Mouse (Mus musculus) heart, adult 2 months (tissue): ENCODE results near the gene Snx21. TPM values are rescaled to one million over a fixed set of nuclear protein-coding genes. Genes with fewer than 3 reads are reported as not detected.
A peak's percentile ranks its signal among the peaks of the same experiment; 100 is the strongest.

Experiments used
- DNase-seq, 2 experiments: peaks; one replicate each; pipeline ENCODE4 v3.0.0; 2021
- H3K27ac ChIP-seq: fragments of 200-600 bp; 2 replicates; pipeline ENCODE4 v1.8.1; 2022
- H3K27me3 ChIP-seq: fragments of 200-500 bp; 2 replicates; pipeline ENCODE4 v1.6.1; 2012; ENCODE audit warnings: mild to moderate bottlenecking, low read length, inconsistent platforms, mixed read lengths; ENCODE audit not compliant: control insufficient read depth, insufficient read depth
- H3K36me3 ChIP-seq: fragments of 200-500 bp; 2 replicates; pipeline ENCODE4 v1.6.1; 2012; ENCODE audit warnings: low read length, inconsistent platforms; ENCODE audit not compliant: control insufficient read depth, insufficient read depth
- H3K4me1 ChIP-seq: fragments of 200-500 bp; 2 replicates; pipeline ENCODE4 v1.6.1; 2011; ENCODE audit warnings: low read length; ENCODE audit not compliant: control insufficient read depth, insufficient read depth
- H3K4me3 ChIP-seq: fragments of 200-600 bp; 2 replicates; pipeline ENCODE4 v1.8.1; 2022
- H3K79me2 ChIP-seq: fragments of 200-500 bp; replicated peaks from 2 replicates; pipeline ENCODE4 v1.6.1; 2012; ENCODE audit warnings: mild to moderate bottlenecking, inconsistent platforms, low read length, moderate library complexity, mixed read lengths; ENCODE audit not compliant: control insufficient read depth, insufficient read depth
- H3K9ac ChIP-seq: fragments of 200-500 bp; 2 replicates; pipeline ENCODE4 v1.6.1; 2012; ENCODE audit warnings: low read depth, mild to moderate bottlenecking, control low read depth, inconsistent platforms, low read length, mixed read lengths
- CTCF ChIP-seq: fragments of 200-600 bp; IDR thresholded peaks from 2 replicates; pipeline ENCODE4 v1.8.1; 2022; ENCODE audit warnings: antibody characterized with exemption, mild to moderate bottlenecking, moderate library complexity
- EP300 ChIP-seq: fragments of 200-500 bp; IDR thresholded peaks from 2 replicates; pipeline ENCODE4 v1.6.1; 2011; ENCODE audit warnings: low read depth, low read length, control low read depth; ENCODE audit not compliant: insufficient read depth
- POLR2A ChIP-seq: fragments of 200-500 bp; IDR thresholded peaks from 2 replicates; pipeline ENCODE4 v1.6.1; 2011; ENCODE audit warnings: mild to moderate bottlenecking, low read depth, low read length, control low read depth; ENCODE audit not compliant: insufficient read depth
- WGBS: fragments of 180-500 bp; shearing (Covaris S2); methylation state at CpG from one replicate; pipeline ENCODE4 v1.1.7; 2018; 5-methylcytosine and 5-hydroxymethylcytosine counted together
- intact Hi-C: fragments of 180-260 bp; cut with DNase I; formaldehyde crosslinking; loops from one replicate; pipeline ENCODE4 v1.15.1; 2025
- polyA plus RNA-seq: library from polyadenylated mRNA; depleted of rRNA; stranded (reverse); fragments of >200 nt; gene quantifications from 2 replicates; pipeline ENCODE4 v1.2.3, GENCODE M21; 2012
- total RNA-seq, 2 experiments: library from RNA; stranded (reverse); gene quantifications; 2 replicates each; pipeline ENCODE4 v1.2.3; 2021

Snx21 gene
- total and polyA plus RNA-seq, 3 experiments: 21.2 to 30.3 (median 29.0) TPM

GRCm38 (mm10) chr2:164746693-164747092 lies 38.9 kb upstream of the Snx21 start:
- intact Hi-C loops: loop anchor here (2.0 to 5.0 kb wide), 2 partner anchors 24 to 41 kb away; partner anchors contain the start of gene Snx21
- WGBS: 34% methylated on average over 8 of the region's 8 CpGs

GRCm38 (mm10) chr2:164748191-164748590 lies 37.4 kb upstream of the Snx21 start:
- WGBS: 80% methylated on average over 4 of the region's 4 CpGs
- TF ChIP-seq CTCF: no peak
- no peak for TF ChIP-seq EP300
- TF ChIP-seq POLR2A: no peak
- Histone ChIP-seq H3K79me2 (peaks cover 6% of the 10 kb centered on the region), H3K4me1 (peaks cover 5% of the 10 kb centered on the region), H3K36me3 (no peaks in the 10 kb centered on the region), H3K27ac (no peak overlapping the region), H3K4me3 (no peak overlapping the region), H3K9ac (no peak overlapping the region), H3K27me3 (no peaks in the 10 kb centered on the region)
- DNase-seq: no peak
- intact Hi-C loops: loop anchor here (5.0 kb wide), 1 partner anchor 39 kb away; the partner anchor contains the start of gene Snx21

More at GRCm38 (mm10) chr2:164746693-164747092, 38.9 kb upstream of the Snx21 start:
- Histone ChIP-seq H3K4me1 (peaks cover 5% of the 10 kb centered on the region), H3K9ac (peak overlapping the region; percentile 96), H3K79me2 (peaks cover 6% of the 10 kb centered on the region), H3K27me3 (no peaks in the 10 kb centered on the region), H3K27ac (no peak overlapping the region; the same call in 1 of the 2 replicates), H3K4me3 (peak overlapping the region; percentile 91), H3K36me3 (no peaks in the 10 kb centered on the region)
- no peak for TF ChIP-seq CTCF
- TF ChIP-seq POLR2A: no peak
- no peak for TF ChIP-seq EP300
- no peak for DNase-seq

GRCm38 (mm10) chr2:164748991-164749390 lies 36.6 kb upstream of the Snx21 start:
- Histone ChIP-seq H3K79me2 (peaks cover 6% of the 10 kb centered on the region), H3K4me1 (peaks cover 5% of the 10 kb centered on the region), H3K27ac (no peak overlapping the region), H3K9ac (no peak overlapping the region), H3K36me3 (peaks cover under 1% of the 10 kb centered on the region; the same call in 1 of the 2 replicates), H3K4me3 (no peak overlapping the region), H3K27me3 (no peaks in the 10 kb centered on the region)
- 84% methylated on average over 6 of the region's 6 CpGs for WGBS
- DNase-seq: no peak
- TF ChIP-seq EP300 (no peak), CTCF (no peak), POLR2A (no peak)
- intact Hi-C loops: loop anchor here (5.0 kb wide), 1 partner anchor 38 kb away; the partner anchor contains the start of gene Snx21

GRCm38 (mm10) chr2:164752454-164752853 lies 33.2 kb upstream of the Snx21 start:
- intact Hi-C loops: no loop called here
- Histone ChIP-seq H3K4me1 (peaks cover 1% of the 10 kb centered on the region; the same call in 1 of the 2 replicates), H3K27me3 (no peaks in the 10 kb centered on the region), H3K4me3 (no peak overlapping the region), H3K9ac (no peak overlapping the region), H3K27ac (no peak overlapping the region), H3K79me2 (peaks cover 2% of the 10 kb centered on the region; the same call in 1 of the 2 replicates), H3K36me3 (peaks cover 15% of the 10 kb centered on the region)
- no peak for TF ChIP-seq CTCF
- TF ChIP-seq EP300: no peak
- no peak for TF ChIP-seq POLR2A
- no peak for DNase-seq
- 87% methylated on average over 2 of the region's 2 CpGs for WGBS

GRCm38 (mm10) chr2:164754105-164754504 lies 31.5 kb upstream of the Snx21 start:
- Histone ChIP-seq H3K9ac (no peak overlapping the region), H3K27ac (peak overlapping the region; percentile 91)

GRCm38 (mm10) chr2:164754800-164755199 lies 30.8 kb upstream of the Snx21 start:
- peak overlapping the region; percentile 91 for H3K27ac ChIP-seq
- H3K9ac ChIP-seq: peak overlapping the region; percentile 6; the same call in 1 of the 2 replicates
- H3K79me2 ChIP-seq: peaks cover 2% of the 10 kb centered on the region; the same call in 1 of the 2 replicates
- H3K27me3 ChIP-seq: no peaks in the 10 kb centered on the region
- 47% methylated on average over 2 of the region's 2 CpGs for WGBS
- intact Hi-C loops: no loop called here
- H3K36me3 ChIP-seq: peaks cover 15% of the 10 kb centered on the region
- H3K4me3 ChIP-seq: no peak overlapping the region
- H3K4me1 ChIP-seq: peaks cover 1% of the 10 kb centered on the region; the same call in 1 of the 2 replicates
- no peak for TF ChIP-seq EP300
- TF ChIP-seq CTCF: no peak
- TF ChIP-seq POLR2A: peak; percentile 40; the same call in 1 of the 2 replicates
- peak in 1 of 2 experiments; percentile 55 for DNase-seq

More at GRCm38 (mm10) chr2:164754105-164754504, 31.5 kb upstream of the Snx21 start:
- TF ChIP-seq EP300 (no peak), CTCF (no peak), POLR2A (no peak)
- Histone ChIP-seq H3K36me3 (peaks cover 15% of the 10 kb centered on the region), H3K27me3 (no peaks in the 10 kb centered on the region), H3K4me1 (peaks cover 1% of the 10 kb centered on the region; the same call in 1 of the 2 replicates), H3K4me3 (no peak overlapping the region), H3K79me2 (peaks cover 2% of the 10 kb centered on the region; the same call in 1 of the 2 replicates)
- DNase-seq: no peak
- intact Hi-C loops: no loop called here
- 52% methylated on average over 11 of the region's 11 CpGs for WGBS
